In genomic region chr7:66003865-66004638, GRCm38 (mm10) we compare ENCODE assay signal across 23 mouse cellular contexts. TPM values are rescaled to one million over a fixed set of nuclear protein-coding genes. Genes with fewer than 3 reads are reported as not detected.
"Had no signal": no experiment of that assay in that cellular context is flagged by ENCODE, and none has a peak within 500 bp of the region (broad histone marks: within the 10 kb centered on the region; RNA-seq: fewer than 3 reads in every experiment).

No protein-coding gene starts in this region.

- DNase-seq: kidney, adult 2 months; kidney, postnatal 10 days; kidney, postnatal 36 days; layer of hippocampus, postnatal 36 days; liver, embryonic 13.5 days; lung, embryonic 14.5 days; right cerebral cortex, postnatal 14 days; right cerebral cortex, postnatal 4 days; thymus, postnatal 25 days had no signal

- H3K4me2 ChIP-seq: limb, embryonic 12.5 days; liver, embryonic 13.5 days; lung, embryonic 14.5 days; midbrain, embryonic 13.5 days had no signal

- H3K27me3 ChIP-seq: limb, embryonic 12.5 days; liver, embryonic 13.5 days; midbrain, embryonic 13.5 days had no signal

- ATAC-seq: intestine, postnatal 0 days; midbrain, embryonic 13.5 days; midbrain, embryonic 16.5 days had no signal

- H3K27ac ChIP-seq: left cerebral cortex, adult 2 months; limb, embryonic 12.5 days; liver, embryonic 13.5 days; macrophage; midbrain, embryonic 13.5 days; stomach, postnatal 0 days had no signal

- H3K36me3 ChIP-seq: limb, embryonic 12.5 days; liver, embryonic 13.5 days; midbrain, embryonic 13.5 days had no signal

- H3K9ac ChIP-seq: limb, embryonic 12.5 days; liver, embryonic 13.5 days; lung, embryonic 14.5 days; midbrain, embryonic 13.5 days had no signal

- H3K4me1 ChIP-seq: liver, embryonic 13.5 days; midbrain, embryonic 13.5 days had no signal

- H3K9me3 ChIP-seq: liver, embryonic 13.5 days had no signal

- H3K4me3 ChIP-seq: left cerebral cortex, adult 2 months; limb, embryonic 12.5 days; liver, embryonic 13.5 days; midbrain, embryonic 13.5 days had no signal

RNA-seq across cellular contexts. Expression of gene Gm45213, which starts 39.4 kb away (rescaled TPM):
- polyA plus RNA-seq: intestine, postnatal 0 days; kidney, adult 2 months; kidney, embryonic 14.5 days; limb, embryonic 12.5 days; liver, embryonic 13.5 days; liver, embryonic 16.5 days; lung, embryonic 14.5 days; lung, postnatal 0 days; macrophage; midbrain, embryonic 13.5 days; midbrain, embryonic 16.5 days; neural tube, embryonic 11.5 days; neural tube, embryonic 14.5 days; stomach, embryonic 14.5 days; stomach, postnatal 0 days; thymus, postnatal 0 days had no signal
